Mouse (Mus musculus) CH12F3 (cell line): ENCODE data around the gene Comt.

ENCODE experiments used
- in situ Hi-C: fragments of 300-500 bp; cut with MboI; formaldehyde crosslinking; loops from 2 replicates; pipeline ENCODE4 v1.14.3; 2020; ENCODE audit warnings: low sequenced_read_pairs

Gene Comt

GRCm38 (mm10) chr16:18411802-18412476 lies 14.7 kb downstream of the Comt start:
- in situ Hi-C loops: no loop called here

GRCm38 (mm10) chr16:18411026-18411649 lies 15.5 kb downstream of the Comt start:
- in situ Hi-C loops: no loop called here

GRCm38 (mm10) chr16:18410418-18410817 lies 16.2 kb downstream of the Comt start:
- in situ Hi-C loops: no loop called here

GRCm38 (mm10) chr16:18409776-18410175 lies 16.9 kb downstream of the Comt start:
- in situ Hi-C loops: no loop called here

GRCm38 (mm10) chr16:18407912-18408311 lies 18.7 kb downstream of the Comt start:
- in situ Hi-C loops: no loop called here

GRCm38 (mm10) chr16:18406293-18406692 lies 20.4 kb downstream of the Comt start:
- in situ Hi-C loops: no loop called here

- in situ Hi-C loops: no loop called here
Observed at GRCm38 (mm10) chr16:18405876-18406275, 20.8 kb downstream of the Comt start.

GRCm38 (mm10) chr16:18405091-18405854 lies 21.4 kb downstream of the Comt start:
- in situ Hi-C loops: no loop called here

- in situ Hi-C loops: no loop called here
Observed at GRCm38 (mm10) chr16:18403285-18403684, 23.4 kb downstream of the Comt start.

GRCm38 (mm10) chr16:18400472-18401216 lies 26.0 kb downstream of the Comt start:
- in situ Hi-C loops: no loop called here

GRCm38 (mm10) chr16:18400028-18400427 lies 26.6 kb downstream of the Comt start:
- in situ Hi-C loops: no loop called here

- in situ Hi-C loops: no loop called here
Observed at GRCm38 (mm10) chr16:18396791-18397621, 29.6 kb downstream of the Comt start.

- in situ Hi-C loops: no loop called here
Observed at GRCm38 (mm10) chr16:18396201-18396600, 30.5 kb downstream of the Comt start.

- in situ Hi-C loops: no loop called here
Observed at GRCm38 (mm10) chr16:18395620-18396036, 31.0 kb downstream of the Comt start.

GRCm38 (mm10) chr16:18394777-18395619 lies 31.7 kb downstream of the Comt start:
- in situ Hi-C loops: no loop called here

- in situ Hi-C loops: no loop called here
Observed at GRCm38 (mm10) chr16:18394056-18394455, 32.6 kb downstream of the Comt start.

- in situ Hi-C loops: no loop called here
Observed at GRCm38 (mm10) chr16:18393595-18393994, 33.1 kb downstream of the Comt start.

- in situ Hi-C loops: no loop called here
Observed at GRCm38 (mm10) chr16:18392469-18393426, 33.9 kb downstream of the Comt start.
